Mouse (Mus musculus): ENCODE measurements around the gene Pank3.

- TF ChIP-seq CTCF (IDR thresholded peaks at IDR 0.05; ENCODE audit: control insufficient read depth, insufficient read depth, insufficient read length), result no peak
- no peak for TF ChIP-seq MAX (IDR thresholded peaks at IDR 0.05)
These were observed 1.6 kb downstream of the Pank3 start for GRCm38 (mm10) chr11:35770741-35771504.

Measured in C2C12 (cell line).